9 mouse cellular contexts compared by ENCODE assay signal in the genomic region with DNA sequence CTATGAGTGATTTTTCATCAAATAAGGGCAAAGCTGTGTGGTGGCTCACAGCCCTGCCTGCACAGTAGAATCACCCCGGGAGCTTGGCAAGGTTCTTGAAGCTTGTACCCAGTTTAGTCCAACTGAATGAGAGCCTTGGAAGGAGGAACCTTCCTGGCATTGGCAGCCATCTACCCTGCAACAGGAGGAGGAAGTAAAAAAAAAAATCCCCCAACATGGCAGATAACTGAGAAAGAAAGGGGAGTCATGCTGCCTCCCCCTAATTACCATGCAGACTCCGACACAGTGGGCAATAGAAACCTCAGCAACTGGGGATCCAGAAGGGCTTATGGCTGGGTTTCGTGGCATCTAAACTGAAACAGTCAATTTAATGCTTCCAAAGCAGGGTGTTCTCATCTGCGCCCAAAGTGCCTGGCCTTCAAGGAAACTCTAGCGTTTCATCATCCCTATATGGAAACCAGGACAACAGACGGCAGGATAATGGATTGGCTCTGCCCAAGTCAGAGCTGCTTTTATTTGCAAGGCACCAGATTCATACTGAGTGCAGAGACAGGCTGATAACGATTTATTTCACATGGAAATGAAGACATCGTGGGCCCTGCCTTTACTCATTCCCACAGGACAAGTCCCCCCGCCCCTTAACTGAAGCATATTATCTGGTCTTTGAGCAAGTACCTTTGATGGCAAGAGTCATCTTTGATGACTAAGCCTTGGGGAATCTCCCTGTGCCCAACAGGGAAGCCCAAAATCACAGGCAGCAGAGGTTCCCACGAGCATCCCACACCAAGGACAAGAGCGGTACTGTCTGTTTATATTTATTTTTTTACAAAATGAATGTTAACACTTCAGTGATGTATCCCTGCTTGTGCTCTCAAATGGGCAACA. TPM values are rescaled to one million over a fixed set of nuclear protein-coding genes. Genes with fewer than 3 reads are reported as not detected.
A peak's percentile ranks its signal among the peaks of the same experiment; 100 is the strongest.
DNase-seq lines count a peak whose midpoint lies in the region; ATAC-seq lines count a peak whose summit lies in the region.
"Had no signal": no experiment of that assay in that cellular context is flagged by ENCODE, and none has a peak within 500 bp of the region (broad histone marks: within the 10 kb centered on the region; RNA-seq: fewer than 3 reads in every experiment).

No protein-coding gene starts in this region.

- no peaks in the 10 kb centered on the region for H3K9me3 ChIP-seq in hindbrain, embryonic 16.5 days (ENCODE audit: control insufficient read depth, low read length)
- H3K9me3 ChIP-seq: liver, embryonic 15.5 days had no signal

- WGBS in hindbrain, embryonic 16.5 days = 31% methylated on average over 11 of the region's 11 CpGs

- no peaks in the 10 kb centered on the region for H3K36me3 ChIP-seq in hindbrain, embryonic 16.5 days (ENCODE audit: control insufficient read depth, insufficient read depth, low read length)
- H3K36me3 ChIP-seq: liver, embryonic 15.5 days had no signal

- peak overlapping the region; percentile 9; the same call in 1 of the 2 replicates for H3K27ac ChIP-seq in hindbrain, embryonic 16.5 days (ENCODE audit: low read depth, low read length)
- H3K27ac ChIP-seq: liver, embryonic 15.5 days had no signal

- peak; percentile 79 for ATAC-seq in hindbrain, embryonic 16.5 days

- no peaks in the 10 kb centered on the region for H3K27me3 ChIP-seq in hindbrain, embryonic 16.5 days (replicated peaks; ENCODE audit: control insufficient read depth, insufficient read depth, low read length)
- H3K27me3 ChIP-seq: liver, embryonic 15.5 days had no signal

- peak; percentile 48 for DNase-seq in layer of hippocampus, adult 11-12 months (ENCODE audit: low spot score)
- no peak for DNase-seq in layer of hippocampus, adult 9-10 months (ENCODE audit: low spot score)
- peak; percentile 77 for DNase-seq in cerebellum, adult 11-12 months
- peak; percentile 20 to 37 for DNase-seq in right cerebral cortex, adult 2 months (ENCODE audit: low spot score in 2 of 2)
- no peak for DNase-seq in retina, embryonic 14.5 days (ENCODE audit: low spot score)
- no peak for DNase-seq in spleen, postnatal 36 days (ENCODE audit: low spot score in 2 of 2)
- DNase-seq in ovary, adult 18-20 months (ENCODE audit: low spot score) = no peak

- no peak overlapping the region for H3K9ac ChIP-seq in hindbrain, embryonic 16.5 days (ENCODE audit: low read depth, low read length)
- H3K9ac ChIP-seq: liver, embryonic 15.5 days had no signal

- peaks cover 6% of the 10 kb centered on the region; the same call in 1 of the 2 replicates for H3K4me1 ChIP-seq in hindbrain, embryonic 16.5 days (ENCODE audit: control insufficient read depth, insufficient read depth, low read depth, low read length)

- no peak overlapping the region for H3K4me3 ChIP-seq in hindbrain, embryonic 16.5 days (ENCODE audit: low read length)
- H3K4me3 ChIP-seq: liver, embryonic 15.5 days had no signal

- H3K4me2 ChIP-seq in hindbrain, embryonic 16.5 days (ENCODE audit: low read length) = no peak overlapping the region
- H3K4me2 ChIP-seq: liver, embryonic 15.5 days had no signal

RNA-seq across cellular contexts. Expression of gene Atl2, which starts 52.9 kb away (rescaled TPM):
- 38.9 and 39.0 TPM in 2 replicates for polyA plus RNA-seq in hindbrain, embryonic 16.5 days (2015; fragmentation: Nextera tagmentation; extraction: Ambion mirVana)

Comparison
In these comparisons a context has a peak if more than half of its experiments do, and no peak if none do; other contexts are left out.
1. DNase-seq: peak in layer of hippocampus, adult 11-12 months (single experiment), cerebellum, adult 11-12 months (single experiment) and right cerebral cortex, adult 2 months (2 of 2); none in layer of hippocampus, adult 9-10 months (single experiment), retina, embryonic 14.5 days (single experiment), spleen, postnatal 36 days (0 of 2) and ovary, adult 18-20 months (single experiment).